Mouse (Mus musculus) testis, adult 2 months (tissue): ENCODE results near the gene Ptpn3.

Experiments used
- CTCF ChIP-seq: fragments of 200-500 bp; IDR thresholded peaks from 2 replicates; pipeline ENCODE4 v1.5.1; 2012; ENCODE audit warnings: low read depth, mild to moderate bottlenecking, inconsistent platforms, low read length, moderate library complexity; ENCODE audit not compliant: control insufficient read depth, insufficient read depth, insufficient replicate concordance
- POLR2A ChIP-seq: fragments of 200-500 bp; IDR thresholded peaks from 2 replicates; pipeline ENCODE4 v1.6.1; 2012; ENCODE audit warnings: low read depth, mild to moderate bottlenecking, inconsistent platforms, low read length, moderate library complexity; ENCODE audit not compliant: control insufficient read depth

DNA sequence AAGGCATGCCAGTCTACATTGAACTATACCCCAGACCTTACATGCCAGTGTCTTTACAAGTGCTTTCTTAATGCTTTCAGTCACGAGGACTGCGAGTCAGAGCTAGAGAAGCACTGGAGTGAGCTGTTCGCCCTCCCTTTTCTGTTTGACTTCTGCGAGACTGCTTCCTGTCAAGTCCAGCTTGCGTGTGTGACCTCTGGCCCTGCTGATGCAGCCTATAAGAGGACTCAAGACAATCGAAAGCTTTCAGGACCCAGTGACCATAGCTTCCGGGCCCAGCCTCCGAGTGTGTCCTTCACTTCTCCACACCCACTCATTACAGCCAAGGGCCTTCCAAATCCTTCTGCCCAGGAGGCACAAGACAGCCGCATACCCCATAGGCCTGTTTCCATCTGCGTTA lies 126.3 kb downstream of the Ptpn3 start:
- TF ChIP-seq CTCF (no peak), POLR2A (no peak)
